Comparison of ENCODE assay signal across 11 mouse cellular contexts in the genomic region with DNA sequence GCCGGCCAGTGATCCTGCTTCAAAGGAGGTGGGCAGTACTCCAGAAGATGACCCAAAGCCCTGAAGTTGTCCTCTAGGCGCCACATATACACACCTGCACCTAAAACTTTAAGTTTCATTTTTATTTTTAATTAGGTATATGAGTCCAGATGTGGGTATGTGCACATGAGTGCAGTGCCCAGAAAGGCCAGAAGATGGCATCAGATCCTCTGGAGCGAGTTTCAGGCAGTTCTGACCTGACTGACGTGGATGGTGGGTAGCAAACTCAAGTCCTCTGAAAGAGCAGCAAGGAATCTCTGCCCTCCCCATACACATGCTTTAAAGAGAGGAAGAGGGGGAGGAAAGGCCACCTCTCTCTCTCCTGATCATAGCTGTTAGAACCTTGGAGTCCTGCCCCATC.
DNase-seq lines count a peak whose midpoint lies in the region; ATAC-seq lines count a peak whose summit lies in the region.
"Had no signal": no experiment of that assay in that cellular context is flagged by ENCODE, and none has a peak within 500 bp of the region (broad histone marks: within the 10 kb centered on the region; RNA-seq: fewer than 3 reads in every experiment).

No protein-coding gene starts in this region.

- H3K9ac ChIP-seq in limb, embryonic 11.5 days (ENCODE audit: low read length) = no peak overlapping the region
- H3K9ac ChIP-seq: limb, embryonic 15.5 days had no signal

- no peak for ATAC-seq in CD4-positive, CD25-positive, alpha-beta regulatory T cell, adult 4 months
- no peak for ATAC-seq in limb, embryonic 11.5 days (ENCODE audit: insufficient number of reproducible peaks, low FRiP score, low TSS enrichment, low read depth)

- no peaks in the 10 kb centered on the region for H3K4me1 ChIP-seq in limb, embryonic 11.5 days (ENCODE audit: control insufficient read depth, insufficient read depth, low read length)
- peaks cover 14% of the 10 kb centered on the region for H3K4me1 ChIP-seq in limb, embryonic 10.5 days

- H3K27me3 ChIP-seq in limb, embryonic 11.5 days (ENCODE audit: control insufficient read depth, insufficient read depth, low read length) = no peaks in the 10 kb centered on the region
- no peaks in the 10 kb centered on the region for H3K27me3 ChIP-seq in limb, embryonic 10.5 days (ENCODE audit: low read depth, poor library complexity, severe bottlenecking)
- H3K27me3 ChIP-seq: limb, embryonic 15.5 days had no signal

- no peak overlapping the region for H3K4me3 ChIP-seq in limb, embryonic 11.5 days (ENCODE audit: low read depth, low read length)
- no peak overlapping the region for H3K4me3 ChIP-seq in limb, embryonic 10.5 days
- H3K4me3 ChIP-seq: limb, embryonic 15.5 days had no signal

- no peaks in the 10 kb centered on the region; the same call in 1 of the 2 replicates for H3K36me3 ChIP-seq in limb, embryonic 11.5 days (ENCODE audit: control insufficient read depth, insufficient read depth, low read length)
- peaks cover 26% of the 10 kb centered on the region for H3K36me3 ChIP-seq in limb, embryonic 10.5 days

- peaks cover 9% of the 10 kb centered on the region; the same call in 1 of the 2 replicates for H3K9me3 ChIP-seq in limb, embryonic 11.5 days (ENCODE audit: control insufficient read depth, low read length)
- peaks cover 5% of the 10 kb centered on the region; the same call in 1 of the 2 replicates for H3K9me3 ChIP-seq in limb, embryonic 10.5 days (replicated peaks)
- H3K9me3 ChIP-seq: limb, embryonic 15.5 days had no signal

- H3K4me2 ChIP-seq in limb, embryonic 11.5 days (ENCODE audit: low read depth, severe bottlenecking) = no peak overlapping the region
- H3K4me2 ChIP-seq: limb, embryonic 15.5 days had no signal

- peak; percentile 58 for DNase-seq in CD4-positive, CD25-positive, alpha-beta regulatory T cell, adult 2 months (ENCODE audit: low read depth, low spot score)
- peak; percentile 38 for DNase-seq in limb, embryonic 11.5 days (ENCODE audit: low spot score)
- no peak for DNase-seq in limb, embryonic 10.5 days (ENCODE audit: low spot score)
- DNase-seq in R1 (ENCODE audit: low read depth, low spot score) = peak; percentile 73
- peak; percentile 58 for DNase-seq in lung, postnatal 36 days
- DNase-seq in embryo, embryonic 9.5 days (ENCODE audit: extremely low spot score) = no peak
- DNase-seq in frontal cortex, adult 2 months (ENCODE audit: extremely low spot score in 1 of 2, low spot score in 1 of 2) = no peak
- DNase-seq: adrenal gland, adult 8-10 months; cerebellum, postnatal 25 days had no signal

- H3K27ac ChIP-seq in limb, embryonic 11.5 days (replicated peaks; ENCODE audit: low read depth, low read length) = no peak overlapping the region
- H3K27ac ChIP-seq in limb, embryonic 10.5 days = no peak overlapping the region
- H3K27ac ChIP-seq: limb, embryonic 15.5 days had no signal

- WGBS in limb, embryonic 11.5 days = 94% methylated on average over 4 of the region's 4 CpGs
- WGBS in limb, embryonic 10.5 days = 89% methylated on average over 4 of the region's 4 CpGs

Comparison
In these comparisons a context has a peak if more than half of its experiments do, and no peak if none do; other contexts are left out.
1. DNase-seq: peak in CD4-positive, CD25-positive, alpha-beta regulatory T cell, adult 2 months (single experiment), limb, embryonic 11.5 days (single experiment), R1 (single experiment) and lung, postnatal 36 days (single experiment); none in limb, embryonic 10.5 days (single experiment), embryo, embryonic 9.5 days (single experiment) and frontal cortex, adult 2 months (0 of 2).